Mouse (Mus musculus): ENCODE measurements around the gene Erbb4.

The Erbb4 gene

GRCm38 (mm10) chr1:69107485-69108158 lies at the start of gene Erbb4:
Gene Erbb4 (minus strand): TSS chr1:69108059.
- no peak for DNase-seq (ENCODE audit: low spot score)

- no peak for DNase-seq (ENCODE audit: low spot score)
Measured at GRCm38 (mm10) chr1:69157346-69157745, 49.5 kb upstream of the Erbb4 start.

GRCm38 (mm10) chr1:69141341-69141740 lies 33.5 kb upstream of the Erbb4 start:
- DNase-seq (ENCODE audit: low spot score): no peak

- DNase-seq (ENCODE audit: low spot score): no peak
Measured at GRCm38 (mm10) chr1:69139519-69139868, 31.6 kb upstream of the Erbb4 start.

GRCm38 (mm10) chr1:69138856-69139518 lies 31.1 kb upstream of the Erbb4 start:
- peak; percentile 36 for DNase-seq (ENCODE audit: low spot score)

- no peak for DNase-seq (ENCODE audit: low spot score)
Measured at GRCm38 (mm10) chr1:69124147-69124848, 16.4 kb upstream of the Erbb4 start.

- no peak for DNase-seq (ENCODE audit: low spot score)
Measured at GRCm38 (mm10) chr1:69118249-69118938, 10.5 kb upstream of the Erbb4 start.

- DNase-seq (ENCODE audit: low spot score): peak; percentile 28
Measured at GRCm38 (mm10) chr1:69108159-69108925, 483 bp upstream of the Erbb4 start.

GRCm38 (mm10) chr1:69106937-69107461 lies 860 bp downstream of the Erbb4 start:
- DNase-seq (ENCODE audit: low spot score): peak; percentile 9

GRCm38 (mm10) chr1:69106322-69106761 lies 1.5 kb downstream of the Erbb4 start:
- DNase-seq (ENCODE audit: low spot score): peak; percentile 14

- peak; percentile 10 for DNase-seq (ENCODE audit: low spot score)
Measured at GRCm38 (mm10) chr1:69105493-69106321, 2.2 kb downstream of the Erbb4 start.

- no peak for DNase-seq (ENCODE audit: low spot score)
Measured at GRCm38 (mm10) chr1:69105096-69105492, 2.8 kb downstream of the Erbb4 start.

- no peak for DNase-seq (ENCODE audit: low spot score)
Measured at GRCm38 (mm10) chr1:69103211-69103706, 4.6 kb downstream of the Erbb4 start.

- no peak for DNase-seq (ENCODE audit: low spot score)
Measured at GRCm38 (mm10) chr1:69101670-69102069, 6.2 kb downstream of the Erbb4 start.

- DNase-seq (ENCODE audit: low spot score): no peak
Measured at GRCm38 (mm10) chr1:69093052-69093451, 14.8 kb downstream of the Erbb4 start.

GRCm38 (mm10) chr1:69089331-69089730 lies 18.5 kb downstream of the Erbb4 start:
- no peak for DNase-seq (ENCODE audit: low spot score)

- DNase-seq (ENCODE audit: low spot score): no peak
Measured at GRCm38 (mm10) chr1:69085753-69086152, 22.1 kb downstream of the Erbb4 start.

- DNase-seq (ENCODE audit: low spot score): no peak
Measured at GRCm38 (mm10) chr1:69048918-69049317, 58.9 kb downstream of the Erbb4 start.

GRCm38 (mm10) chr1:69046228-69046978 lies 61.5 kb downstream of the Erbb4 start:
- DNase-seq (ENCODE audit: low spot score): no peak

GRCm38 (mm10) chr1:69027816-69028215 lies 80.0 kb downstream of the Erbb4 start:
- DNase-seq (ENCODE audit: low spot score): no peak
